Mouse (Mus musculus) CD4-positive, CD25-positive, alpha-beta regulatory T cell, adult 9 weeks (primary cell): ENCODE data around the gene Gm13057. TPM values are rescaled to one million over a fixed set of nuclear protein-coding genes. Genes with fewer than 3 reads are reported as not detected.

Source experiments
- polyA plus RNA-seq: library from polyadenylated mRNA; unstranded; fragments of 100-300 nt; shearing (Covaris generic); gene quantifications from one replicate; pipeline ENCODE4 v1.2.1, GENCODE M21; 2017

The Gm13057 gene
- polyA plus RNA-seq = not detected

DNA sequence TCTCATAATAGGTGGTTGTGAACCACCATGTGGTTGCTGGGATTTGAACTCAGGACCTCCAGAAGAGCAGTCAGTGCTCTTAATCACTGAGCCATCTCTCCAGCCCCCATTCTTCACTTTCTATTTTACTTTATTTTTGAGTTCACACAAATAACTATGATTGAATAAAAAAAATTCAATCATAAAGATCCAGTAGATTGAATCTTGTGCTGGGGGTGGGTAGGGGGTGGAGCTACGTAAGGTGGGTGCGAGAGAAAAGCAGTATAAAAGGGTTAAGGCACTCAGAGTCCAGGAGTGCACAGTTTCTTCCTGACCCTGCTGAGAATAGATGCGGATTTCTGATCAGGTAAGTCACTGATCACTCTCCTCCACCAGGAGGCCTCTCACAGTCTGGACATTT, at the start of gene Gm13057, which contains the start of gene BC080695:
TSS of gene Gm13057 (plus strand) at position 310 of the 400 bp plus-strand sequence.
TSS of gene BC080695 (plus strand) at position 301 of the 400 bp plus-strand sequence.

GRCm38 (mm10) chr4:143511043-143511442, 40.5 kb upstream of the Gm13057 start, which contains the start of gene Gm13043:
Gene Gm13043, plus strand, starts transcription at chr4:143511343.

DNA sequence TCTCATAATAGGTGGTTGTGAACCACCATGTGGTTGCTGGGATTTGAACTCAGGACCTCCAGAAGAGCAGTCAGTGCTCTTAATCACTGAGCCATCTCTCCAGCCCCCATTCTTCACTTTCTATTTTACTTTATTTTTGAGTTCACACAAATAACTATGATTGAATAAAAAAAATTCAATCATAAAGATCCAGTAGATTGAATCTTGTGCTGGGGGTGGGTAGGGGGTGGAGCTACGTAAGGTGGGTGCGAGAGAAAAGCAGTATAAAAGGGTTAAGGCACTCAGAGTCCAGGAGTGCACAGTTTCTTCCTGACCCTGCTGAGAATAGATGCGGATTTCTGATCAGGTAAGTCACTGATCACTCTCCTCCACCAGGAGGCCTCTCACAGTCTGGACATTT, 15.9 kb upstream of the Gm13057 start, which contains the start of gene Gm13040:
TSS of gene Gm13040 (plus strand) at position 301 of the 400 bp plus-strand sequence.

Other genes with a start within 250 kb of the Gm13057 start
- not detected for gene Lrrc38, start 202.0 kb upstream of the Gm13057 start, polyA plus RNA-seq
- gene Pramel1, start 157.3 kb upstream of the Gm13057 start, polyA plus RNA-seq = not detected
- 47.5 TPM for gene Pramef8, start 139.3 kb upstream of the Gm13057 start, polyA plus RNA-seq
- gene Oog4, start 101.4 kb upstream of the Gm13057 start, polyA plus RNA-seq = not detected
- gene Gm13043, start 40.4 kb upstream of the Gm13057 start, polyA plus RNA-seq = not detected
- gene Gm13040, start 15.8 kb upstream of the Gm13057 start, polyA plus RNA-seq = not detected
- gene BC080695, start within 50 bp of the Gm13057 start, polyA plus RNA-seq = not detected
- gene Gm13083, start 63.3 kb downstream of the Gm13057 start, polyA plus RNA-seq = not detected
- gene Gm13088, start 105.5 kb downstream of the Gm13057 start, polyA plus RNA-seq = not detected
- not detected for gene Gm13089, start 151.0 kb downstream of the Gm13057 start, polyA plus RNA-seq
- not detected for gene Gm13078, start 167.7 kb downstream of the Gm13057 start, polyA plus RNA-seq
- gene Gm13023, start 237.6 kb downstream of the Gm13057 start, polyA plus RNA-seq = not detected